Mouse (Mus musculus) gastrocnemius, postnatal 25 days (tissue): ENCODE results near the gene Gstcd. TPM values are rescaled to one million over a fixed set of nuclear protein-coding genes. Genes with fewer than 3 reads are reported as not detected.

ENCODE experiments used
- DNase-seq: peaks from one replicate; pipeline ENCODE4 v3.0.0; 2022
- long read RNA-seq, 2 experiments: library from polyadenylated mRNA; stranded (forward); transcript quantifications; one replicate each; pipeline ENCODE4 v2.0.0; 2021
- total RNA-seq, 2 experiments: library from RNA; stranded (reverse); gene quantifications; 1 replicate in 1 of 2; 2 replicates in 1 of 2; pipeline ENCODE4 v1.2.3; 2021

Gstcd gene
- 1 to 10 TPM; 2.0 to 2.4 TPM for total RNA-seq
- long read RNA-seq, experiment 1, partial matches to known transcripts: 1 of 1 reads
- long read RNA-seq, experiment 1, other reads (novel, unspliced or antisense): 0 of 1 reads
- long read RNA-seq, experiment 2, partial matches to known transcripts: 0 of 1 reads
- long read RNA-seq, experiment 2, other reads (novel, unspliced or antisense): 0 of 1 reads

GRCm38 (mm10) chr3:133091664-133092273 lies at the start of gene Gstcd, which contains the start of gene Ints12:
TSS of gene Gstcd (minus strand) at chr3:133092033.
TSS of gene Ints12 (plus strand) at chr3:133091840.
- peak; percentile 83 for DNase-seq

DNA sequence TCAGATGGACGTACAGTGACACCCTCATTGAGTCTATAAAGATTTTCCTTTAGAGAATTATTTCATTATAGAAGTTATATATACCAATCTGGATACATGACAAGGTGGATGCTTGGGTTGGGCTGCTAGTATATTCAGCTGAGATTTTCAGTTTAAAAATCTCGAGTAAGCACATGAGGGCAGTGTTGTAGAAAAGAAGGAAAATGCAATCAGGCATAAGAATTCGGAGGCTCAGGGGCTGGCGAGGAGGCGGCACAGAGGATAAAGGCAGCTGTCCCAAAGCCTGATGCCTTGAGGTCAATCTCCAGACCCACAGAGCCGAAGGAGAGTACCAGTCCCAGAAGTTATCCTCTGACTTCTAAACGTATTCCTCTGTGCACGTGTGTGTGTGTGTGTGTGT lies 40.8 kb upstream of the Gstcd start:
- DNase-seq: no peak

DNA sequence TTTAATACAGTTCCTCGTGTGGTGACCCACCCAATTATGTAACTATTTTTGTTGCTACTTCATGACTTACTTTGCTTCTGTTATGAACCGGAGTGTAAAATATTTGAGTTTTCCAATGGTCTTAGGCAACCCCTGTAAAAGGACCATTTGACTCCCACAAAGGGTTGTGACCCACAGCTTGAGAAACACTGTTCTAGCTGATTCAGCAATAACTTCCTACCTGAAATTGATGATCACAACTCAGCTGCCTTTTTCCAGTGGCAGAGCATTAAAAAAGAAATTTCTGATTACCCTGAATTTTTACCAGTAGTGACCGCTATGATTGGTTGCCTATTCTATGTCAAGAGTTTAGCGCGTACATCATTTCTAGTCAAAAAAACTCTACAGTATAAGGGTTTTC lies 39.5 kb upstream of the Gstcd start:
- no peak for DNase-seq

DNA sequence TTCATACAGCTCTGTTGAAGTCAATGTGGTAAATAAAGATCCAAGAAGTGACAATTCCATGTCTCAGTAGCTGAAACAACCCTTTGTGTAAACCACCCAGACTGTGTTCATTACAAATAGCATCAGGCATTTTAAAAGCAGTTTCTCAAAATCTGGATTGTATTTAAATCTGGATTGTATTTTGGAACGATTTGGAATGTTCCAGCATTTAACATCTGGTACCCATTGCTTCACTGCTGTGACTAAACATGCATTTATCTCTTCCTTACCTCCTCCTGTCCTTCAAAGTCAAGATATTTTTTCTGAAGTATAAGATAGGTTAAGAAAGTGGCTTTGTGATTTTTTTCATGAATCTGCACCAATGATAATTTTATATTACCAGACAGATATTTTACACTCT lies 21.4 kb upstream of the Gstcd start:
- DNase-seq: no peak

GRCm38 (mm10) chr3:133111741-133112140 lies 19.9 kb upstream of the Gstcd start:
- no peak for DNase-seq

- DNase-seq: no peak
These were observed 18.0 kb upstream of the Gstcd start for GRCm38 (mm10) chr3:133109844-133110243.

DNA sequence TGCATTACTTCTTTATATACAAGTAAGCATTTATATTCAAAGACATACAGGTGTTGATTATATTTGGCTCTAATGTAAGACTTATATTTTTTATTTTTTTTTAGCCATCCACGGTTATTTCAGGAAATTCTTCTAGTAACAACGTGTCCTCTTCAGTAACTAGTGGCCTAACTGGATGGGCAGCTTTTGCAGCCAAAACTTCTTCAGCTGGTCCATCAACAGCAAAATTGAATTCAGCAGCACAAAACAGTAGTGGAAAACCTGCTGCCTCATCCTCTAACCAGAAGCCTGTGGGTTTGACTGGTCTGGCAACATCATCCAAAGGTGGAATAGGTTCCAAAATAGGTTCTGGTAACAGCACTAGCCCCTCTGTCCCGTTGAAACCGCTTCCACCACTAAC lies 16.9 kb upstream of the Gstcd start:
- DNase-seq: no peak

- DNase-seq: no peak
These were observed 12.6 kb upstream of the Gstcd start for GRCm38 (mm10) chr3:133104436-133104835.

DNA sequence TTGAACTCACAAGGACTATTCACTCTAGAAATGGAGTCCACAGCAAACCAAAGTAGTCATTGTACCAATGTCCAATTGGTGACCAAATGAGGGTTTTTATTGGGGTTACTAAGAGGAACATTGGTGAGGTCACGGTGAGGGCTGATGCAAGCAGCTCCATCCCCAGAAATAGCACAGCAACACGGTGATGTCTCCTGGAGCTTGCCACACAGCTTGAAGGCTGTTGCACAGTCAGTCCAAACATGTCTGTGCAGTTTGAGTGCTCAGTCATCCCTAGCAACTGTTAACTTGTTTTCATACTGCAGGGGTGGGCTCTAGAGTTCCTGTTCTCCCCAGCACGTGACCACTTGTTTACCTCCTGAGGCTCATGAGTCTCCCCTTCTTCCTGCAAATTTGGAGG lies 11.9 kb upstream of the Gstcd start:
- no peak for DNase-seq

DNA sequence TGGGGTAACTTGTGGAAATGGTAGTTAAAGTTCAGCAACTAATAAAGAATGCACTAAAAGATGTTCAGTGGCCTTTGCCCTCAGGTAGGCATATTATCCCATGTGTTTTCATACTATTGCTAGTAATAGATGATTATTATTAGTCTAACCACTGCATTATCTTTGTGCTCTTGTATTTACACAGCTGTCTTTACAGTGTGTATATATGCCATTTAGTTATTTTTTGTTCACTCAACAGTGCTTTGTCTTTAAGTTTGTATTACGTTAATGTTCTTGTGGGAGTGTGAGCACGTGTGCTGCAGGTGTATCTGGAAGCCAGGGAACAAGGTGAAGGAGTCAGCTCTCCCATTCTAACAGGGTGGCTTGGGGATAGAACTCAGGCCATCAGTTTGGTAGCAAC lies 7.1 kb upstream of the Gstcd start:
- DNase-seq: no peak

DNA sequence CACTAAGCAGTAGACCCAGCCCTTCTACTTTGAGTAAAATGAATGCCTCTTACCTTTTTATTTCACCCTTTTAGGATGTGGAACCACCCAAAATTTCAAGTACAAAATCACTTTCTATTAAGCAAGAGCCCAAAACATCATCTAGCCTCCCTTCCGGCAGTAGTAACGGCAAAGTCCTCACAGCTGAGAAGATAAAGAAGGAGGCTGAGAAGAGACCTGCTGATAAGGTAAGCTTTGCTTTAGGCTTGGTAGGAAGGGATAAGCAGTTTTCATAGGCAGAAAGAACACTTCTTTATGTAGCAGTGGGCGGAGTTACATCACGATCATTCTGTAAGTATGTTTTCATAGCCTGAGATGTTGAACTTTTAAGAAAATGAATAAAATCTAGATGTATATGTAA lies 6.5 kb upstream of the Gstcd start:
- no peak for DNase-seq

DNA sequence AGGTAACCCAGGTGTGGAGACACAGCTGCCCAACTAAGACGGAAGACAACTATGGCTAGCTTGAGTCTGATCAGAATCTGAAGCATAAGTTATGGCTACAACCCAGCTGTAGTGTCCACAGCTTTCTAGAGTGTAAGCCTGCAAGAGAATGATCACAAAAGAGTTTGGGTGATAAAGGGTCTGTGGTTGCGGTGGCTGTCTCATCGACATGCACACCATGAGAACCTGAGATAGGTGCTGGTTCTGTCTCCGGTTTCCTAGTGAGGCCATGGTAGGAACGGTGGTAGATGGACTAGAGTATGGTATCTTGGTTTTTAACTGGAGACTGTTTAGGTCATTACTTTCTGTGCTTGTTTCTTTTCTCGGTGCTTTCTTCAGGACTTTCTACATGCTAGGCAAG lies 6.1 kb upstream of the Gstcd start:
- no peak for DNase-seq

DNA sequence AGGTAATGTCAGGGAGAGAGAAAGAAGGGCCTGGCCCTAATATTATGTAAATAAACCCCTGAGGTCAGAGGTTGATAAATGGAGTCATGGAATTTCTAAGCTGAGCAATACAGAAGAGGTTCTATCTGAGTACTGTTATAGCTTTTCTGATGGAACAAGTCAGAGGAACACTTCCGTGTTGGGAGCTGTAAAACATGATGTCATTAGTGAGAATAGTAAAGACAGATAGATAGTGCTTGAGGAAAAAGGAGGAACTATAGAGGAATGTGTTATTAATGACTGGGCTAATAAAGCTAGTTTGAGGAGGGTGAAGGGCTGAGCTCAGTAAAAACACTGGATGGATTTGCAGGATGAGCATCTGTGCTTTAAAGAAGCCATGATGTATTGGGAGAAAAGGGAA lies 2.5 kb upstream of the Gstcd start:
- DNase-seq: no peak

GRCm38 (mm10) chr3:133092936-133093335 lies 1.1 kb upstream of the Gstcd start:
- DNase-seq: no peak

DNA sequence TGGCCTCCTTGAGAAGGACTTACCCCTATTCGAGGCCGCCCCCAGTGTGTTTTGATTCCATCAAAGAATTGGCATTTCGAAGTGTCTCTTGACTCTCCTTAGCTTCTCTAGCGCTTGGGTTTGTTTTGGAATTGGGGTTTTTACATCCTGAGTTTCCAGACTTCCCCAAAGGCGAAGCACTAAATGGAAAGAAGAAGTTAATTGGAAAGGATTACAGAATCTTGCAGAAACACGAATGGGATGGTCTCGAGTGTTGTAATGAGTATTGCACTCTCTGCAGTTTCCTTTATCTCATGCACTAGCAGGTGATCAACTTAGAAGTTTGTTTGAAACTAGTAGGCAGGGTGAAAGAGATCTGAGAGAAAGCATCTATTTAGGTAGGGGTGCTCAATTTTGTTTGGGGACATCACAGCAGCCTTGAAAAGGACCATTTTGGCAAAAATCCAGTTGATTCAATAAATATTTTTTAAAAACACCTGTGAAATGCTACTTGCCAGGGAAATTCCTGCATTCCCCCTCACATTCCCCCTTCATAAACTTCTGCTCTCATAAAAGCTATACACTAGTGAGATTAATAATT lies 531 bp upstream of the Gstcd start:
- DNase-seq: no peak

- DNase-seq: no peak
These were observed 641 bp downstream of the Gstcd start for GRCm38 (mm10) chr3:133091121-133091663.

DNA sequence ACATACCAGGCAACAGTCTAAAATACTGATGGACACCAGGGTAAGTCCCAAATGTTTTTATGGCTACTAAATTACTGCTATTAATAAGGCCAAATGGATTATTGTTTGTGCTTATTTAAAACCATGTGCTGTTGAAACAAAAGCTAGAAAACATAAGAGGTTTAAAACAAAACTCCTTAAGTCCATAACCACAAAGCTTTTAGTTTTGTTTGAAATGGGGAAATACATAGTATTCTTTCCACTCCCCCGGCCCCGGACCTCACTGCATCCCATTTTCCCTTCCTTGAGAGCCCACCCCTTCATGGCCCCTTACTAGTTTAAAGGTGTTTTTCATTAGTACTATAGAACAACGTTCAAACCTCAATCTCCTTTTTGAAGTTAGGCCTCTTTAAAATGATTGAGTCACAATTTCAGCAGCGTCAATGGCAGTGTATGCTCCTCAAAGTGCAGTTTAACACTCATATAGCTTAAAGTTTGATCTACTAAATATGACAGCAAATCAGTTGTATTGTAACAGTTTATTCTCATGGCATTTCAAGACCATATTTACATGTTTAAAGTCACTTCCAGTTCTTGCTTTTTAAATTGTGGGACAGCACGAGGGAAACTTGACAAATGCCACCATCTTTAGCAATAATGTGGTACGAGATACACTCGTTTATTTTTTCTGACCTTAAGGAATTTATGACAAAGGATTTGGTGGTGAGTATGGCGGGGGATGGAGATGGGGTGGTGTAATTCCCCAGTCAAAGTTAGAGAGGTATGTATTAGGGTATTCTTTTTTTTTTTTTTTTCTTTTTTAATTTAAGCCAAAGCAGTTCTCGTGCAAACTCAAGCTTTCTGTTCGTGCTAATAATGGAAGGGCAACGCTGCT lies 1.3 kb downstream of the Gstcd start:
- no peak for DNase-seq

DNA sequence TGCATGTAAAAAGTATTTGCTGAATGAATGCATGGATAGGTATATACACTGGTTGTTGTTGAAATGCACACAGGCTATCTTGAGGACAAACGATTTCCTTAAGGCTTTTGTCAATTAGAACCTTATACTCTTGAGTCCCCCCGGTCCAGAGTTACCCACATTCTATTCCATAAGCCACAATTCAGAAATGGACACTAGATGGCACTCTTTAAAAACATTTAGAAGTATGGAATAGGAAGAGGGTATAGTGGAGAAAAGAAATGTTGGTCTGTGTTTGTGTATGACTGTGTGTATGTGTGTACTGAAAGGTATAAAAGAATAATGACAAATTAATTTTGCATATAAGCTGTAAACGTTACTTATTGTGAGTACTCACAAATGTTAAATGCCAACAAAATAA lies 6.0 kb downstream of the Gstcd start:
- no peak for DNase-seq

DNA sequence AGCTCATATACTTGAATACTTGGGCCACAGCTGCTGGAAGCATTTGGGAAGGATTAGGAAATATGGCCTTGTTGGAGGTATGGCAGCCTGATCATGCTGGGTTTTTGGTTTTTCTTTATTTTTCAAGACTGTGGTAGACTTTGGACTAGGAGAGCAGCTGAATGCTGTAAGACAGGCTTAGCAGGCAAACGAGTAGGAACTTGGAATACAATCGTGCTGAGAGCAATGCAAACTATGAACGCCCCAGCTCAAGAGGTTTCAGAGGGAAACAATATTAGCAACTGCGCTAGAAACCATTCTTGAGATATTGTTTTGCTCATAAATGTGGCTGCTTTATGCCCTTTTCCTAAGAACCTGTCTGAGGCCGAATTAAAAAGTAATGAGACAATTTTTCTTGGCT lies 9.1 kb downstream of the Gstcd start:
- DNase-seq: no peak

GRCm38 (mm10) chr3:133075560-133075959 lies 16.3 kb downstream of the Gstcd start:
- no peak for DNase-seq

DNA sequence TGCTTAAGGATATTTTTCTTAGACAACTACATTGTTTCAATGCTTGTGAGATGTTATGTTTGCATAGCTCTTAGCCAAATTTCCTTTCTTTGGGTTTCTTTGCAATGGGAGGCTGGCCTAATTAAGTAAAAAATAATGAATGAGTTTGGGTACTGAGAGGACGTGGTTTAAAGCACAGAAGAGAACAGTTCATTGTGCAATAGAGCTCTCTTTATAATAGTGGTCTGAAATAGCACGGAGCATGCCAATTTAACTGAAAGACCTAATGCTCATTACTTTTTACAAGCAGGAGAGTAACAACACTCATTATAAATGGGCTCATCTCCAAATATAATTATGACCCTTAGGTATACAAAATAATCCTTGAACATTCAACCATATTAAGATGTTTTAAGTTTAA lies 39.8 kb downstream of the Gstcd start:
- DNase-seq: no peak

DNA sequence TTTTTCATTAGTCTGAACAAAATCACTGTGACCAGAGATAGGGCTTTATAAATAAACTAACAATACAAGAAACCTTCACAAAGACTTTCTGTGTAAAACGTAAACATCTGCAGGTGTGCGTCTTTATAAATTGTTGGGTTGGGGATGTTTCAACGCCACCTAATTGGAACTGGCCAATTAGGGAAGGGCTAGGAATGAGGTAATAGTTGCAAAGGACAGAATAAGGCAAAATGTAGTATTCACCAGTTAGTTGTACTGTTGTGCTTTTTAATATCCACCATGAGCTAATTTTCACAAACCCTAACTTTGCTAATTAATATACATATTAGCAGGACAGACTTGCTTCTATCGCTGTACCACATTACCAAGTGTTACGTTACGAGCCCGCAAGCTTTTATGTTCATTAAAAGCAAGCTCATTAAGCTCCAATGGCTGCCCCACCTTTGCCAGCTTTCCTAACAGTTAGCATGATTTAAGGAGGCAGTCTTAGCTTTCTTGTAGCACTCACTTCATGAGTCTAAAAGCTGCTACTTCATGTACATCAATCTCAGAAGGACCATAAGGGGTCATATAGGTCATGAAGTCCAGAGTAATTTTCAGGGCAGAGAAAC lies 58.6 kb downstream of the Gstcd start:
- DNase-seq: no peak
